Mouse (Mus musculus) heart, adult 2 months (tissue): ENCODE data around the gene Nos2.

Experiments
- CTCF ChIP-seq: fragments of 200-600 bp; IDR thresholded peaks from 2 replicates; pipeline ENCODE4 v1.8.1; 2022; ENCODE audit warnings: antibody characterized with exemption, mild to moderate bottlenecking, moderate library complexity
- EP300 ChIP-seq: fragments of 200-500 bp; IDR thresholded peaks from 2 replicates; pipeline ENCODE4 v1.6.1; 2011; ENCODE audit warnings: low read depth, low read length, control low read depth; ENCODE audit not compliant: insufficient read depth
- POLR2A ChIP-seq: fragments of 200-500 bp; IDR thresholded peaks from 2 replicates; pipeline ENCODE4 v1.6.1; 2011; ENCODE audit warnings: mild to moderate bottlenecking, low read depth, low read length, control low read depth; ENCODE audit not compliant: insufficient read depth

DNA sequence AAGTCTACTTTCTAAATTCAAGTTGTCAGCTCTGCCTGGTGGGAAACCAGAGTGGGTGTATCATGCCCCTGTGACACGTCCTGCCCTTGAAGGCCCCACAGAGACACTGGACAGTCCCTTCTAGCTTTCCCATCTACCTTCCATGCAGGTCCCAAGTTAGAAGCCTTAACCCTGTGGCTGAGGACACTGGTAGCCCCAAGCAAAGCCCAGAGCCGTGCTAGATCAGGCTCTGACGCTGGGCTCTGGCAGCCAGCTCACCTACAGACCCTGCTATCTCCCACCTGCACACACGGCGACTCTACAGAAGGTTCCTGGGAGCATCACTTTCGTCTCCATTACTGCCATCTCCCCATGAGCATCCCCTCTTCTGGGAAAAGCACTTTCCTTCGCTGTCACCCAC lies 63.0 kb downstream of the Nos2 start:
- TF ChIP-seq POLR2A: no peak
- no peak for TF ChIP-seq EP300
- TF ChIP-seq CTCF: no peak
